Mouse (Mus musculus): ENCODE measurements at regions not wholly inside any gene's neighbourhood (a gene's known extent, or its start where the extent isn't known, plus 50 kb on each side); places are given as distances from the start of the nearest gene placed in this dataset.

DNA sequence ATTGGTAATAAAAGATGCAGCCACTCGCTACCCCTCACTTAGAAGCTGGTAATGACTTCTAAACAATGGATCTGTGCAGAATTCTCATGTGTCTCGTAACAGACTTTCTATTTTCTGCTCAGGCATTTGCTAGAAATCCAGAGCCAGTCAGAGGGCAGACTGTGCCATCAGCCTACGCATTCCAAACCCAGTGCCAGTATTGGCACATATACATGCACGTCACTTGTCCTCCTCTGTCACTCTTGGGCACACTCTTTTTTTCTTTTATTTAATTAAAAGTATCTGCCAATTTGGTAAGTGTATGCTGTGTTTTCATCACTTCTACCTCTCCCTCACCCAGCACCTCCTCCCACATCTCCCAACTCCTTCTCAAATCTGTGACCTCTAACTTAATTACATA, 519.6 kb upstream of the Adamts9 start:
- no peak for DNase-seq (ENCODE audit: low read depth, low spot score)
- H3K36me3 ChIP-seq (ENCODE audit: control insufficient read depth in 1 of 2, insufficient read depth in 2 of 2, low read length in 2 of 2), result no peaks in the 10 kb centered on the region
- no peaks in the 10 kb centered on the region for H3K79me2 ChIP-seq (ENCODE audit: control insufficient read depth, insufficient read depth, low read length, poor library complexity)
- no peaks in the 10 kb centered on the region for H3K27me3 ChIP-seq (ENCODE audit: control insufficient read depth in 1 of 2, insufficient read depth in 2 of 2, low read length in 2 of 2)
- TF ChIP-seq MAX (IDR thresholded peaks at IDR 0.05; ENCODE audit: low read length) (no peak), POLR2AphosphoS2 (IDR thresholded peaks at IDR 0.05; ENCODE audit: low read length) (no peak), CTCF (IDR thresholded peaks at IDR 0.05 in 2 of 3, conservative IDR thresholded peaks at IDR 0.05 in 1 of 3; ENCODE audit: control insufficient read depth in 1 of 3, insufficient read depth in 1 of 3, low read depth in 2 of 3, low read length in 3 of 3, poor library complexity in 1 of 3, severe bottlenecking in 1 of 3) (no peak), E2F4 (IDR thresholded peaks at IDR 0.05; ENCODE audit: borderline replicate concordance, low read depth, low read length) (no peak), TBP (IDR thresholded peaks at IDR 0.05; ENCODE audit: low read depth, low read length) (no peak), ZMIZ1 (IDR thresholded peaks at IDR 0.05; ENCODE audit: low read depth, low read length) (no peak), NRF1 (IDR thresholded peaks at IDR 0.05; ENCODE audit: insufficient read depth, low read depth, low read length, poor library complexity, severe bottlenecking) (no peak), CHD2 (IDR thresholded peaks at IDR 0.05; ENCODE audit: low read length) (no peak), MYC (IDR thresholded peaks at IDR 0.05; ENCODE audit: low read depth, low read length) (no peak), MXI1 (IDR thresholded peaks at IDR 0.05; ENCODE audit: low read depth, low read length) (no peak)
- no peak overlapping the region for H3K4me3 ChIP-seq (ENCODE audit: control insufficient read depth in 1 of 2, insufficient read depth in 1 of 2, low read depth in 2 of 2, low read length in 2 of 2)
- H3K9ac ChIP-seq (ENCODE audit: control insufficient read depth, low read depth, low read length, poor library complexity, severe bottlenecking), result no peak overlapping the region
- H3K27ac ChIP-seq (ENCODE audit: control insufficient read depth, low read depth, low read length), result no peak overlapping the region
- no peaks in the 10 kb centered on the region for H3K4me1 ChIP-seq (ENCODE audit: control insufficient read depth in 1 of 2, insufficient read depth in 2 of 2, low read length in 2 of 2)
- no peaks in the 10 kb centered on the region for H3K9me3 ChIP-seq (replicated peaks; ENCODE audit: insufficient read depth, low read length)

DNA sequence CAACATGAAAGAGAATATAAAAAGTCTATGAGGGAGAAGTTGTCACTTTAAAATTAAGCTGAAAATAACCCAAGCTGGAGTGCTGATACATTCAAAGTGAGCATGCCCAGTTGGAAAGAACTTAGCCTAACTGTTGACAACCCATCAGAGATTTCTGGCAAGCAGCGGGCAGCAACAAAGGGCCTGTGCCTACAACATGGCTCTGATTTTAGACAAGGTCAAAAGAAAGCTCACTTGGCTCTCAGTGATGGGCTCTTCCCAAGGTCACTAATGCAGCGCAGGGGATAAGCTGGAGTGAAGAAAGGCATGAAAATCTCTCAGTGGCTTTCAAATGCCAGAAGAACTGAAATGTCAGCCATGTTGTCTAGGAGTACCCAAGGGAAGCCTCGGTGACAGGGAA, 518.1 kb upstream of the Adamts9 start:
- no peak overlapping the region for H3K4me3 ChIP-seq (ENCODE audit: control insufficient read depth in 1 of 2, insufficient read depth in 1 of 2, low read depth in 2 of 2, low read length in 2 of 2)
- H3K36me3 ChIP-seq (ENCODE audit: control insufficient read depth in 1 of 2, insufficient read depth in 2 of 2, low read length in 2 of 2), result no peaks in the 10 kb centered on the region
- H3K27me3 ChIP-seq (ENCODE audit: control insufficient read depth in 1 of 2, insufficient read depth in 2 of 2, low read length in 2 of 2), result no peaks in the 10 kb centered on the region
- no peak for DNase-seq (ENCODE audit: low read depth, low spot score)
- H3K4me1 ChIP-seq (ENCODE audit: control insufficient read depth in 1 of 2, insufficient read depth in 2 of 2, low read length in 2 of 2), result no peaks in the 10 kb centered on the region
- H3K79me2 ChIP-seq (ENCODE audit: control insufficient read depth, insufficient read depth, low read length, poor library complexity), result no peaks in the 10 kb centered on the region
- no peaks in the 10 kb centered on the region for H3K9me3 ChIP-seq (replicated peaks; ENCODE audit: insufficient read depth, low read length)
- H3K27ac ChIP-seq (ENCODE audit: control insufficient read depth, low read depth, low read length), result no peak overlapping the region
- TF ChIP-seq RAD21 (IDR thresholded peaks at IDR 0.05; ENCODE audit: low read depth, low read length) (no peak), UBTF (IDR thresholded peaks at IDR 0.05; ENCODE audit: borderline replicate concordance, insufficient read depth, low read depth, low read length) (no peak), HCFC1 (IDR thresholded peaks at IDR 0.05; ENCODE audit: low read depth, low read length) (no peak), MXI1 (IDR thresholded peaks at IDR 0.05; ENCODE audit: low read depth, low read length) (no peak), MAZ (IDR thresholded peaks at IDR 0.05; ENCODE audit: low read depth, low read length) (no peak), SMC3 (IDR thresholded peaks at IDR 0.05; ENCODE audit: low read depth, low read length) (no peak), ELF1 (IDR thresholded peaks at IDR 0.05; ENCODE audit: low read depth, low read length) (no peak), EP300 (IDR thresholded peaks at IDR 0.05; ENCODE audit: low read depth in 1 of 2, low read length in 2 of 2) (no peak), TAL1 (IDR thresholded peaks at IDR 0.05; ENCODE audit: low read length) (no peak), ETS1 (IDR thresholded peaks at IDR 0.05; ENCODE audit: low read depth, low read length) (no peak), CHD1 (IDR thresholded peaks at IDR 0.05; ENCODE audit: low read depth, low read length) (no peak)
- H3K9ac ChIP-seq (ENCODE audit: control insufficient read depth, low read depth, low read length, poor library complexity, severe bottlenecking), result no peak overlapping the region
